Comparison of ENCODE assay signal across 16 mouse cellular contexts in genomic region chr4:128128546-128128945, GRCm38 (mm10).
A peak's percentile ranks its signal among the peaks of the same experiment; 100 is the strongest.
DNase-seq lines count a peak whose midpoint lies in the region.
"Had no signal": no experiment of that assay in that cellular context is flagged by ENCODE, and none has a peak within 500 bp of the region (broad histone marks: within the 10 kb centered on the region; RNA-seq: fewer than 3 reads in every experiment).

No protein-coding gene starts in this region.

- intact Hi-C loops in left cerebral cortex, postnatal 14 days (cut with DNase I): no loop called here
- intact Hi-C loops in left cerebral cortex, postnatal 10 days (cut with DNase I): no loop called here

- DNase-seq in frontal cortex, postnatal 36 days (ENCODE audit: low spot score in 2 of 2): peak; percentile 48 to 53
- no peak for DNase-seq in frontal cortex, postnatal 10 days (ENCODE audit: low spot score in 2 of 2)
- peak; percentile 37 to 49 for DNase-seq in left cerebral cortex, postnatal 14 days (ENCODE audit: low spot score in 2 of 2)
- no peak for DNase-seq in left cerebral cortex, postnatal 10 days (ENCODE audit: extremely low spot score in 1 of 2, low spot score in 2 of 2)
- DNase-seq in right cerebral cortex, adult 2 months (ENCODE audit: low spot score in 2 of 2): peak; percentile 47 to 60
- no peak for DNase-seq in right cerebral cortex, postnatal 4 days
- DNase-seq in thymus, adult 18-20 months: no peak
- DNase-seq: adrenal gland, adult 2 months; adrenal gland, postnatal 14 days; cerebellum, adult 11-12 months; cerebellum, adult 8-10 months; forebrain, postnatal 0 days; gastrocnemius, postnatal 25 days; heart, adult 18-20 months; heart, postnatal 10 days; heart, postnatal 36 days had no signal

Comparison
In these comparisons a context has a peak if more than half of its experiments do, and no peak if none do; other contexts are left out.
1. DNase-seq: peak in frontal cortex, postnatal 36 days (2 of 2), left cerebral cortex, postnatal 14 days (2 of 2) and right cerebral cortex, adult 2 months (2 of 2); none in frontal cortex, postnatal 10 days (0 of 2), left cerebral cortex, postnatal 10 days (0 of 2), right cerebral cortex, postnatal 4 days (single experiment) and thymus, adult 18-20 months (0 of 2).